Mouse (Mus musculus): ENCODE data around the gene Nucb1. TPM values are rescaled to one million over a fixed set of nuclear protein-coding genes. Genes with fewer than 3 reads are reported as not detected.
A peak's percentile ranks its signal among the peaks of the same experiment; 100 is the strongest.

The Nucb1 gene
- polyA plus RNA-seq, 1 experiment from 2014 or later: 106 TPM

DNA sequence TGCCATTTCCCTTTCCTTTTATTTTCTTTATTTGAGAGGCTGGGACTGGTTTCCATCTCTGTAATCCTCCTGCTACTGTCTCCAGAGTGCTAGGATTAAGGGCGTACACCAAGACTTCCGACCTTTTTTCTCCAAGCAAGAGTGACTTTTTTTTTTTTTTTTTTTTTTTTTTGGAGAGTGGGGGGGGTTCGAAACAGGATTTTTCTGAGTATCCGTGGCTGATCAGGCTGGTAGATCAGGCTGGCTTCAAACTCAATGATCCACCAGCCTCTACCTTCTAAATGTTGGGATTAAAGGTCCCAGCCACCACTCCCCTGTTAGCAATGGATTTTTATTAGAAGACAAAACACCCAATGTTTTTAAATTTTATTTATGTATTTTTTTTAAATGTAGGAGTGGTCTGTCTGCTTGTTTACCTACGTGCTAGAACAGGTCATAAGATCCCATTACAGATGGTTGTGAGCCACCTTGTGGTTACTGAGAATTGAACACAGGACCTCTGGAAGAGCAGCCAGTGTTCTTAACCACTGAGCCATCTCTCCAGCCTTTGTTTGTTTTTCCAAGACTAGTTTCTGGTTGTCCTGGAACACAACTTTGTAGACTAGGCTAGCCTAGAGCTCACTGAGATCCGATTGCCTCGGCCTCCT, 16.4 kb upstream of the Nucb1 start:
- Histone ChIP-seq H3K4me3 (replicated peaks; ENCODE audit: low read length) (peak overlapping the region; percentile 83), H3K4me1 (replicated peaks; ENCODE audit: control insufficient read depth, insufficient read depth, low read length) (peaks cover 16% of the 10 kb centered on the region), H3K9ac (replicated peaks; ENCODE audit: low read depth, low read length) (peak overlapping the region; percentile 80), H3K27ac (ENCODE audit: low read length) (0 out of 2 replicates have a peak overlapping the region, but pooled peaks have one; percentile 10), H3K4me2 (ENCODE audit: low read length) (peak overlapping the region; percentile 89), H3K9me3 (ENCODE audit: control insufficient read depth, low read length) (no peaks in the 10 kb centered on the region), H3K27me3 (replicated peaks; ENCODE audit: control insufficient read depth, insufficient read depth, low read length) (no peaks in the 10 kb centered on the region), H3K36me3 (ENCODE audit: control insufficient read depth, insufficient read depth) (no peaks in the 10 kb centered on the region)
- ATAC-seq: no peak; the same call in 1 of the 2 replicates
- WGBS: 24% methylated on average over 7 of the region's 7 CpGs

DNA sequence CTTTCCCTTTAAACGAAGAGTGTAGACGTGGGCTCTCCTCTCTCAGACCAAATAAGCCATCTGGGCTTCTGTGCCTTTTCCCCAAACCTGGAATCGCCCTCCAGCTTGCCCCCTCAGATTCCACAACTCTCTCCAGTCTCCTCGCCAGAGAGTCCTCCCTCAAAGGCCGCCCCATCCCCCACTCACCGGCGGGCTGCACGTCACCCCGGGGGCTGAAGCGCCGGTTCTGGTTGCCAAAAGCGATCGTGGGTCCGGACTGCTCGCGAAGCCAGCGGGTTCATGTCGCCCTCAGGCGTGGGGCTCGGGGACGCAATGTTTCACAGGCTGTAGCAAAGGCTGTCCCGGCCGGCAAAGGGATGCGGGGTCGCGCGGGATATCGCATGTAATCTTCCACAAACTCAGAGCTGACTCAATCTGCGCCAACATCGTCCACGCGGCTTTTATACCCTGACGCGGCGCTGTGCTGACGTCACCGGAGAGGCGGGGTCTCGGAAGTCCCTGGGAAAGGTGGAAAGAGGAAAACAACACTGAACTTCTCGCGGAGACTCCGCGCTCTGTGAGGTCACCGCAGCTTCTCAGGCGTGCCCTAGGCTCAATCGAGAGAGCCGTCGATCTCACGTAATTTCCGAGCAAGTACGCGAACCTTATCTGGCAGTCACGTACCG, 15.7 kb upstream of the Nucb1 start, which contains the start of the genes Ppp1r15a and Plekha4:
TSS of gene Ppp1r15a (minus strand) at position 460 of the 665 bp plus-strand sequence.
TSS of gene Plekha4 (plus strand) at position 522 of the 665 bp plus-strand sequence.
- no peaks in the 10 kb centered on the region for H3K36me3 ChIP-seq (ENCODE audit: control insufficient read depth, insufficient read depth)
- no peaks in the 10 kb centered on the region for H3K9me3 ChIP-seq (ENCODE audit: control insufficient read depth, low read length)
- WGBS: under 1% methylated on average over 54 of the region's 54 CpGs
- H3K27me3 ChIP-seq (replicated peaks; ENCODE audit: control insufficient read depth, insufficient read depth, low read length): no peaks in the 10 kb centered on the region
- H3K4me3 ChIP-seq (replicated peaks; ENCODE audit: low read length): peak within 1 kb of the TSS; percentile 83
- H3K9ac ChIP-seq (replicated peaks; ENCODE audit: low read depth, low read length): peak within 1 kb of the TSS; percentile 80
- H3K4me2 ChIP-seq (ENCODE audit: low read length): peak within 1 kb of the TSS; percentile 89
- ATAC-seq: peak; percentile 59
- H3K27ac ChIP-seq (ENCODE audit: low read length): peak within 1 kb of the TSS; percentile 82
- H3K4me1 ChIP-seq (replicated peaks; ENCODE audit: control insufficient read depth, insufficient read depth, low read length): peaks cover 19% of the 10 kb centered on the region

DNA sequence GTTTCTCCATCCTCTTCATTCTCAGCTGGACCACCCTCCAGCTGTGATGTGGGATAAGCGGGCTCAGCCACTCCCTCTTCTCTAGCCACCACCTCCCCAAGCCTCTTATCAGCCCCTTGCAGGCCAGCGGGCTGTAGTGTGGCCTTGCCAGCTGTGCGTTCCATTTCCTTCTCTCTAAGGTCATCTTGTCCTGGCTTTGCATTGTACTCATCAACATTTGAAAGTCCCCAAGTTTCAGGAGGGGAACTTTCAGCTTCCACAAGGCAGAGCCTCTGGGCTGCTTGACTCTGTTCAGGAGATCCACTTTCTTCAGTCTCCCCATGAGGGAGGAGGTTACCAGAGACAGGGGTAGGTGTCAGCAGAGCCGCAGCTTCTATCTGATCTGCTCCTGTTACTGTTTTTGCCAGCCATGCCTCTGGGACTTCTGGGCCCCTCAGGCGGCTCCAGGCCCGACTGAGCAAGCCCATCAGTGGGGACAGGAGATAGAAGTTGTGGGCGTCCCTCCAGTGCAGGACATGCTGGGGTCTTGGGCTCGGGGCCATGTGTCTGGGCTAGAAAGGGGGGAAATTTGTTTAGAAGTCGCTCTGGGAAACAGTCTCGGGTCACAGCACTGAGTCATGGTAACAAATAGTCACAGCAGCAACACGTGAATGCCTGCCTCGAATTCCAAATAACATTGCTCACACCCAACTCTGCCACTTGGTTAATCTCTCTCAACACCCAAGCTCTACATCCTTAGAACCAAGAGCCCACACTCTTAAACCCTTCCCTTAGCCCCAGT, 14.8 kb upstream of the Nucb1 start:
- 28% methylated on average over 12 of the region's 12 CpGs for WGBS
- Histone ChIP-seq H3K9me3 (ENCODE audit: control insufficient read depth, low read length) (no peaks in the 10 kb centered on the region), H3K4me1 (replicated peaks; ENCODE audit: control insufficient read depth, insufficient read depth, low read length) (peaks cover 19% of the 10 kb centered on the region), H3K4me2 (ENCODE audit: low read length) (peak overlapping the region; percentile 89), H3K27ac (ENCODE audit: low read length) (peak overlapping the region; percentile 82; the same call in 1 of the 2 replicates), H3K27me3 (replicated peaks; ENCODE audit: control insufficient read depth, insufficient read depth, low read length) (no peaks in the 10 kb centered on the region), H3K4me3 (replicated peaks; ENCODE audit: low read length) (peak overlapping the region; percentile 83), H3K36me3 (ENCODE audit: control insufficient read depth, insufficient read depth) (no peaks in the 10 kb centered on the region), H3K9ac (replicated peaks; ENCODE audit: low read depth, low read length) (peak overlapping the region; percentile 80)
- no peak for ATAC-seq

DNA sequence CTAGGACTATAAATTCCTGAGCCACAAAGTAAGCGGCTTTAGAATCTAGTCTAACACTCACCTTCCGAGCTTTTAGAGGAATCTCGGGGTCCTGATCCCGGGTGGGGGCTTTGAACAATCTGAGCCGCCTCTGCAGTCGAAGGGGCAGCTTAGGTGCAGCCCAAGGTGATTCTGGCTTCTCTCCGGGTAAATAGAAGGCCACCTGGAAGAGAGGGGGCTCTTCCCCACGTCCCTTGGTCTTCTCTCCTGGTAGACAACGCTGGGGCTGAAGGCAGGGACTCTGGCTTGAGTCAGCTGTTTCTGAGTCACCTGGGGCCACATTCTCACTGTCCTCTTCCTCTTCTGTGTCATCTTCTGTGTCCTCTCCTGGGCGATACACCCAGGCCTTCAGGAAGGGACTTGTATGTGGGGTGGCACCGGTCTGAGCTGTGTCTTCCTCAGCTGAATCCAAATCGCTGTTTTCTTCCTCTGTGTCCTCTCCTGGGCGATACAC, 13.5 kb upstream of the Nucb1 start:
- H3K4me2 ChIP-seq (ENCODE audit: low read length): no peak overlapping the region
- whole genome bisulfite sequencing: 91% methylated on average over 12 of the region's 13 CpGs
- H3K36me3 ChIP-seq (ENCODE audit: control insufficient read depth, insufficient read depth): no peaks in the 10 kb centered on the region
- H3K4me1 ChIP-seq (replicated peaks; ENCODE audit: control insufficient read depth, insufficient read depth, low read length): peaks cover 19% of the 10 kb centered on the region
- H3K27ac ChIP-seq (ENCODE audit: low read length): no peak overlapping the region
- H3K4me3 ChIP-seq (replicated peaks; ENCODE audit: low read length): no peak overlapping the region
- no peaks in the 10 kb centered on the region for H3K9me3 ChIP-seq (ENCODE audit: control insufficient read depth, low read length)
- ATAC-seq: no peak
- H3K27me3 ChIP-seq (replicated peaks; ENCODE audit: control insufficient read depth, insufficient read depth, low read length): no peaks in the 10 kb centered on the region
- no peak overlapping the region for H3K9ac ChIP-seq (replicated peaks; ENCODE audit: low read depth, low read length)

DNA sequence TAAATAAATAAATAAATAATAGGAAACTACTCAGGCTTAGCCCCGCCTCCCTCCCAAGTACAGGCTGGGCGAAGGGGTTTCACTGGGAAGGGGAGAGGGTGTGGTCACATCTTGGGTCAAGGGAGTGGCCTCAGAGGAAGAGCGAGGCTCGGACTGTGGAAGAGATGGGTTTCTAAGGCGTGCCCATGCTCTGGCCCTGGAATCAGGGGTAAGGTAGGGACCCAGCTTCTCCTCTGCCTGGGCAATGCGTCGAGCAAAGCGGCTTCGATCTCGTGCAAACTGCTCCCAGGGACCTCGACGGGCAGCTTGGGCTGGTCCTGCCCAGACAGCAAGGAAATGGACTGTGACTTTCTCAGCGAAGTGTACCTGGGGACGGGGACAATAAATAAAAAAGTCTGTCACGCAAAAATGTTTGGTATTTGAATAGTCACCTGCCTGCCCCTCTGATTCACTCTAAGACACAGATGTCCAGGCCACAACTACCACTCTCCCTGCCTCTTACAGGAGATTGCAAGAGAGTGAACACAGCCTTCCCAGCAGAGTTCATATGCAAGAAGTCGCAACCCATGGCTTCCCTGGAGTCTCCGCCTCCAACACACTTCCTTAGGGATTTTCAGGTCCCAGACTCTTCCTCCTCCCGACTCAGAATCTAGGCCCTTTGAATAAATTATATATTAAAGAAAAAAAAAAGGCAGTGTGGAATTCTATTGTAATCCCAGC, 12.9 kb upstream of the Nucb1 start:
- Histone ChIP-seq H3K4me3 (replicated peaks; ENCODE audit: low read length) (no peak overlapping the region), H3K27ac (ENCODE audit: low read length) (no peak overlapping the region), H3K4me1 (replicated peaks; ENCODE audit: control insufficient read depth, insufficient read depth, low read length) (peaks cover 19% of the 10 kb centered on the region), H3K36me3 (ENCODE audit: control insufficient read depth, insufficient read depth) (no peaks in the 10 kb centered on the region), H3K9ac (replicated peaks; ENCODE audit: low read depth, low read length) (no peak overlapping the region), H3K9me3 (ENCODE audit: control insufficient read depth, low read length) (no peaks in the 10 kb centered on the region), H3K27me3 (replicated peaks; ENCODE audit: control insufficient read depth, insufficient read depth, low read length) (no peaks in the 10 kb centered on the region), H3K4me2 (ENCODE audit: low read length) (no peak overlapping the region)
- no peak for ATAC-seq
- WGBS: 77% methylated on average over 18 of the region's 18 CpGs

DNA sequence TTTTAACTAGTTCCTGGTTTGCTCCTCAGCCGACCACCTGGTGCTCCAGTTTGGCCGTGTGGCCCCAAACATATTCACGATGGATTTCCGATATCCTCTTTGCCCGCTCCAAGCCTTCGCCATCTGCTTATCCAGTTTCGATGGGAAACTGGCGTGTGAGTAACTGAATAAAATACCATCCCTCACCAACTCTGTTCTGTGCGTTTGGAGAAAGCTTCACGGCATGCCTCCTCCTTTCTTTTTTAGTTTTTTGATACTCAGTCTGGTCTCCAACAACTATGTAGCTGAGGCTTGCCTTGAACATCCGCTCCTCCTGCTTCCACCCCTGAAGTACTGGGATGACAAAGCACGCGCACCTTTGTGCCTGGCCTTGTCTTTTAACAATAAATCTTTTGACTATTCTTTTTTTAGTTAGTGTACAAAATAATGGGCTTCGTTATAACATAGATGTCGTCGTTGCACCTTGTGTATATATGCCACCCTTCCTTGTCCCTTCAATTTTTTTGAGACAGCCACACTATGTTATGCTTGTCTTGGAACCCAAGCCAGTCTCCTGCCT, 12.1 kb upstream of the Nucb1 start:
- Histone ChIP-seq H3K27me3 (replicated peaks; ENCODE audit: control insufficient read depth, insufficient read depth, low read length) (no peaks in the 10 kb centered on the region), H3K36me3 (ENCODE audit: control insufficient read depth, insufficient read depth) (no peaks in the 10 kb centered on the region), H3K9me3 (ENCODE audit: control insufficient read depth, low read length) (no peaks in the 10 kb centered on the region), H3K27ac (ENCODE audit: low read length) (no peak overlapping the region), H3K4me1 (replicated peaks; ENCODE audit: control insufficient read depth, insufficient read depth, low read length) (peaks cover 19% of the 10 kb centered on the region), H3K9ac (replicated peaks; ENCODE audit: low read depth, low read length) (no peak overlapping the region; the same call in 1 of the 2 replicates), H3K4me3 (replicated peaks; ENCODE audit: low read length) (peak overlapping the region; percentile 61), H3K4me2 (ENCODE audit: low read length) (peak overlapping the region; percentile 57)
- ATAC-seq: peak; percentile 24
- 56% methylated on average over 16 of the region's 16 CpGs for WGBS

DNA sequence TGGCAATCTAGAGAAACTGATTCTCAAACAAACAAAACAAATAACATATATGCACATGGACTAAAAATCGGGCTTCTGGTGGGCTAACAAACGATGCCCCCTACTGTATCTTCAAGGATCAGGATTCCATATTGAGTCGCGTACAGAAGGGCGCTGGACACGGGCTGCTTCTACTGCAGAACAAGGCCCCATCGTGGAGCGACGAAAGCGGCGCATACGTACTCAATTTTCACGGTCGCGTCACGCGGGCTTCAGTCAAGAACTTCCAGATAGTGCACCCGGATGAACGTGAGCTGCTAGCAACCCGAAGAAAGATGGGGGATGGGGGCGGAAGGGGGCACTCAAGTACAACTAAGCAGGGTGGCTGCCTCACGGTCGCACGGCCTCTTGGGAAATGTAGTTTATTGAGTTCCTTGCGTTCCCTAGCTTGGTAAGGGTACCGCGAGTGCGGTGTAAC, 11.6 kb upstream of the Nucb1 start:
- H3K4me3 ChIP-seq (replicated peaks; ENCODE audit: low read length): peak overlapping the region; percentile 61
- peak overlapping the region; percentile 89 for H3K27ac ChIP-seq (ENCODE audit: low read length)
- H3K36me3 ChIP-seq (ENCODE audit: control insufficient read depth, insufficient read depth): no peaks in the 10 kb centered on the region
- H3K27me3 ChIP-seq (replicated peaks; ENCODE audit: control insufficient read depth, insufficient read depth, low read length): no peaks in the 10 kb centered on the region
- WGBS: under 1% methylated on average over 28 of the region's 28 CpGs
- peaks cover 19% of the 10 kb centered on the region for H3K4me1 ChIP-seq (replicated peaks; ENCODE audit: control insufficient read depth, insufficient read depth, low read length)
- H3K4me2 ChIP-seq (ENCODE audit: low read length): peak overlapping the region; percentile 57
- ATAC-seq: peak; percentile 90
- peak overlapping the region; percentile 66 for H3K9ac ChIP-seq (replicated peaks; ENCODE audit: low read depth, low read length)
- H3K9me3 ChIP-seq (ENCODE audit: control insufficient read depth, low read length): no peaks in the 10 kb centered on the region

DNA sequence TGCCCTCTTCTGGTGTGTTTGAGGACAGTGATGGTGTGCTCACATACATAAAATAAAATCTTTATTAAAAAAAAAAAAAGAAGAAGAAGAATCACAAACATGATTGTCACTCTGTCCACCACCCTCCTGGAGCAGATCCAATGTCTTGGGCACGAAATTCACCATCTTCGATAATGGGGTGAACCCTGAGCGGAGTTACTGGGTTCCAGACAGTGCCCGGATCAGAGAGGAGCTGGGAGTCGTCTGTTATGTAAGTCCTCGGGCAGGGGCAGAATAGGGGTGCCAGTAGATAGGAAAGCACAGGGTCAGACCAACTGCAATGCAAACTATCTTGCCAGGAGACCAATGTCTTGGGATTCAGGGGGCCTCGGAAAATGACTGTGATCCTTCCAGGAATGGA, 10.4 kb upstream of the Nucb1 start:
- peaks cover 15% of the 10 kb centered on the region for H3K4me1 ChIP-seq (replicated peaks; ENCODE audit: control insufficient read depth, insufficient read depth, low read length)
- H3K9ac ChIP-seq (replicated peaks; ENCODE audit: low read depth, low read length): no peak overlapping the region
- WGBS: 93% methylated on average over 7 of the region's 7 CpGs
- no peaks in the 10 kb centered on the region for H3K36me3 ChIP-seq (ENCODE audit: control insufficient read depth, insufficient read depth)
- no peak overlapping the region for H3K4me3 ChIP-seq (replicated peaks; ENCODE audit: low read length)
- ATAC-seq: no peak
- no peak overlapping the region for H3K27ac ChIP-seq (ENCODE audit: low read length)
- no peak overlapping the region for H3K4me2 ChIP-seq (ENCODE audit: low read length)
- no peaks in the 10 kb centered on the region for H3K27me3 ChIP-seq (replicated peaks; ENCODE audit: control insufficient read depth, insufficient read depth, low read length)
- H3K9me3 ChIP-seq (ENCODE audit: control insufficient read depth, low read length): no peaks in the 10 kb centered on the region

Measured in forebrain, embryonic 16.5 days (tissue).